Mouse (Mus musculus) spleen, adult 10 weeks (tissue): Measurements from ENCODE around the gene Olfr299. TPM values are rescaled to one million over a fixed set of nuclear protein-coding genes. Genes with fewer than 3 reads are reported as not detected.

Experiments
- polyA plus RNA-seq: library from polyadenylated mRNA; stranded (reverse); fragments of 350-450 nt; fragmentation: Illumina TruSeq; extraction: RNeasy Lipid Tissue Mini Kit (QIAGEN cat#74804); gene quantifications from one replicate; pipeline ENCODE4 v1.2.3, GENCODE M21; 2015; ENCODE audit warnings: low replicate concordance; ENCODE audit not compliant: insufficient read depth

Gene Olfr299
- not detected for polyA plus RNA-seq

DNA sequence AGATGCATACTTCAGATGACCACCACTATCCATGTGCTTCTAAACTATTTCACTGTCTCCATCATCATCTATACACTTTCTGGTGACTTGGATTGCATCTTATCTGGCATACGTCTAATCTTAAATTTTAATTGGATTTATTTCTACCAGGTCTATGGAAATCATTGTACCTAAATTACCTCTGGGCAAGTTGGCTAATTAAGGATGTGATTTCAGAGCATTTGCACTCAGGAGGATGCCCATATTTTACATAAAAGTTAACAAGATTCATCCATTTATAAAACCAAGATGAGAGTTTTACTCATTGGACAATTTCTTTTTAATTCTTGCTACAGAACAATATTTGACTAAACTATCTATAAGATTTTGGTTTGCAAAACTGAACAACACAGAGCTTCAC, at the start of gene Olfr299:
Gene Olfr299 (plus strand): TSS at position 301 of the 400 bp plus-strand sequence.

GRCm38 (mm10) chr7:86492384-86492783, 32.7 kb downstream of the Olfr299 start, which contains the start of gene Olfr298:
Gene Olfr298, minus strand, starts transcription at chr7:86492484.

Other genes starting within 250 kb of the Olfr299 start
- gene Vmn2r76, start 213.6 kb upstream of the Olfr299 start, polyA plus RNA-seq = not detected
- not detected for gene Olfr310, start 182.7 kb upstream of the Olfr299 start, polyA plus RNA-seq
- not detected for gene Olfr309, start 146.2 kb upstream of the Olfr299 start, polyA plus RNA-seq
- not detected for gene Olfr308, start 134.3 kb upstream of the Olfr299 start, polyA plus RNA-seq
- not detected for gene Olfr307, start 122.3 kb upstream of the Olfr299 start, polyA plus RNA-seq
- not detected for gene Olfr305, start 93.0 kb upstream of the Olfr299 start, polyA plus RNA-seq
- gene Olfr304, start 73.3 kb upstream of the Olfr299 start, polyA plus RNA-seq = not detected
- gene Olfr303, start 62.1 kb upstream of the Olfr299 start, polyA plus RNA-seq = not detected
- gene Olfr301, start 56.1 kb upstream of the Olfr299 start, polyA plus RNA-seq = not detected
- not detected for gene Olfr298, start 32.6 kb downstream of the Olfr299 start, polyA plus RNA-seq
- not detected for gene Olfr297, start 60.0 kb downstream of the Olfr299 start, polyA plus RNA-seq
- not detected for gene Olfr295, start 123.9 kb downstream of the Olfr299 start, polyA plus RNA-seq
- not detected for gene Olfr294, start 156.7 kb downstream of the Olfr299 start, polyA plus RNA-seq
- not detected for gene Olfr293, start 189.1 kb downstream of the Olfr299 start, polyA plus RNA-seq
- not detected for gene Olfr292, start 228.4 kb downstream of the Olfr299 start, polyA plus RNA-seq